Mouse (Mus musculus): ENCODE measurements around the gene Nphp1. TPM values are rescaled to one million over a fixed set of nuclear protein-coding genes. Genes with fewer than 3 reads are reported as not detected.

Nphp1 gene
- total RNA-seq (2021) = 10 to 100 TPM; 19.0 to 23.6 TPM
- long read RNA-seq, experiment 1, transcript Nphp1-201 (20 exons, 2,260 nt) = major isoform, 5 of 18 reads
- long read RNA-seq, experiment 1, partial matches to known transcripts = 7 of 18 reads
- long read RNA-seq, experiment 1, other reads (novel, unspliced or antisense) = 2 of 18 reads
- long read RNA-seq, experiment 2, transcript Nphp1-202 (20 exons, 2,296 nt) = major isoform, 10 of 28 reads
- long read RNA-seq, experiment 2, transcript Nphp1-201 (20 exons, 2,260 nt) = minor isoform, 9 of 28 reads
- long read RNA-seq, experiment 2, partial matches to known transcripts = 2 of 28 reads
- long read RNA-seq, experiment 2, other reads (novel, unspliced or antisense) = 7 of 28 reads

DNA sequence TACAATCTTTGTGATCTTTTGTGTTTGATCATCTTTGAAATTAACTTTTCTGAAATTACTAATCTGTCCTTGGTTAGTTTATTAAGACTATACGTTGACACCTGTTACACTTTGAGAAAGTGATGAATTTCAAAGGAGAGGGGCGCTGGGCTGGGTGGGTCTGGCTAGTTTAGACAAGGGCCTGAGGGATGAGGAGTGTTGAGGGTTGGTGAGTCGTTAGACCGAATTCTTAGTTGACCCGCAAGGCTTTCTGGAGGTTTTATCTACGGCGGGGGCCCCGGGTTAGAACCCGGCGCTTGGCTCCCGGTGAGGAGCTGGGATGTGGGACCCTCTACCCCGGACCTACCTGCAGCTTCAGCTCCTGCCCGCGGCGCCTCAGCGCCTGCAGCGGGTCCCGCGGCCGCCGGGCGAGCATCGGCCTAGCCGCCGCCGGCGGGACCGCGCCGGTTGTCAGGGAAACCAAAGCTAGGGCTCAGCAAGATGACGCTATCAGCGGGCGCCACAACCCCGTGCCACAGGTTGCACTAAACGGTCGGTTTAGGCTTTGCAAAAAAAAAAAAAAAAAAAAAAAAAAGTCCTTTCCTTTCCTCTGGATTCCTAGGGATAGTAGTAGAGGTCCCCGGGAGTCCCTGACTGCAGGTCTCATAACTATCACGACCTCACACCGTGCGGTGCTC lies at the start of gene Nphp1:
Gene Nphp1 (minus strand): TSS at position 458 of the 677 bp plus-strand sequence.
- intact Hi-C loops (cut with DNase I) = no loop called here
- peak; percentile 66 to 78 for DNase-seq

DNA sequence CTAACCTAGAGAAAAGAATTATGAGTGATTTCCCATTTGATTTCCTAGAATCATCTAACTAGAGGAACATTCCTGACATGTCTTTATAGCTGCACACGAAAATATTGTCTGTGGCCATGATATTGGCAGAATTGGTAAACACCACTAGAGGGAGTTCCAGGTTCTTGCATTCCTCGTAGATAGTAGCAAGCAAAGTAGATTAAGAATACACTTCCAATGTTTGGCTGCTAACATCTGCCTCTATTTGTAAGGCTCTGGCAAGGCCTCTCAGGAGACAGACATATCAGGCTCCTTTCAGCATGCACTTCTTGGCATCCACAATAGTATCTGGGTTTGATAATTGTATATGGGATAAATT lies 44.1 kb upstream of the Nphp1 start:
- no peak for DNase-seq
- intact Hi-C loops (cut with DNase I) = no loop called here

DNA sequence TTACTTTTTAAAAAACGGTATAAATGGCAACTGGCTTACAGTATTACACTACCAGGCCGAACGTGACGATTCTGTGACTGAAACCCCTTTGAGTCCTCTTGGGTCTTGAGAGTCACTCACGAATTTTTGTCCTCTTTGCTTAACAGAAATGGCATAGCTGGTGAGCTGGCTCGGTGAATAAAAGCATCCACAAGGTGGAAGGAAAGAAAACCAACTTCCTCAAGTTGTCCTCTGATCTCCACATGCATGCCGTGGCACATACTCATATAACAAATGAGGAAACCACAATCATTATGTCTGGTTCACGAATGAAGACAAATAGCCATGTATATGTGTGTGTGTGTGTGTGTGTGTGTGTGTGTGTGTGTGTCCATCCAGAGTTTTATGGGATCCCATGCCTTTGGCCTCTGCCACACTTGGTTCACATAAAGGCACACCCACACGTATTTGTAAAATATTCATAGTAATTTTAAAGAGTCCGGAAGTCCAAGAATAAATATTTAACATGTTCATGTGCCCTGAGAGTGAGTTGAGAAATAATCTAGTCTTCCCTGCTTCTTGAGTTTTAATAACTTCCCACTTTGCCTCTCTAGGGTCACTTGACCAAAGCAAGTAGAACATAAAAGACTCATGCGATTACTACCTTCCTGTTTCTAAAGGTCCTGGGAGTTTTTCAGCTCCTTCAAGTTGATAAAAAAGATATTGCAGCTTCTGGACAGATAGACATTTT lies 43.6 kb upstream of the Nphp1 start:
- no peak for DNase-seq
- intact Hi-C loops (cut with DNase I) = no loop called here

DNA sequence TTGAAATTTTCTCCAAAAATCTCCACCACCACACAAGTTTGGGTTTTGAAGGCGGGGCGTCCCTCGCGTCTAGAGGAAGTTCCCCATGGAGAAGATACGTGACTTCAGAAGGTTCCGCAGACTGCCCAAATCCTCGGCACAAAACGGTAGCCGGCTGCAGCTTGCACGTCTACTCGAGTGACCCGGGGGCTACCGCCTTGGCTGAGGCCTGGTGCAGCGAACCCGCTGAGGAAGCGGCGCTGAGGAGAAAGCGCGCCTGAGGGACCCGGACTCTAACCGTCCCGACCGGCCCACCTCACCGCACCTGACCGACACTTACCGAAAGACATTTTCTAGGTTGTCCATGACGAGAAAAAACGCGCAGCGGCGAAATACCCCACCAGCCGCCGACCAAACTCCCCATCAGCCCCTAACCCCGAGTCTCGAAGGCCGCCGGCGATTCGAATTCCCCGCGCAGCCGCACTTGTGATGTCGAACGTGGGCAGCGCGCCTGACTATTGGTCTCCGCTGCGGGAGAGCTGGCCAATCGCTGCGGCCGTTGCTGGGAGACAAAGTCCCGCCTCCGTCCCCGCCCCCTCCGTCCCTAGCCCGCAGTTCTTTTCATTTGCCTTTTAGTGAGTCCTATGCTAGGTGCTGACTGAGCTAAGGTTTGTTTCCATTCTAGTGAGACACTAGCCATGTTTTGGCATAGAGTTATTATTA lies 42.9 kb upstream of the Nphp1 start, which contains the start of gene Bub1:
Gene Bub1 (minus strand): TSS at position 465 of the 702 bp plus-strand sequence.
- peak; percentile 84 to 93 for DNase-seq
- intact Hi-C loops (cut with DNase I) = no loop called here

DNA sequence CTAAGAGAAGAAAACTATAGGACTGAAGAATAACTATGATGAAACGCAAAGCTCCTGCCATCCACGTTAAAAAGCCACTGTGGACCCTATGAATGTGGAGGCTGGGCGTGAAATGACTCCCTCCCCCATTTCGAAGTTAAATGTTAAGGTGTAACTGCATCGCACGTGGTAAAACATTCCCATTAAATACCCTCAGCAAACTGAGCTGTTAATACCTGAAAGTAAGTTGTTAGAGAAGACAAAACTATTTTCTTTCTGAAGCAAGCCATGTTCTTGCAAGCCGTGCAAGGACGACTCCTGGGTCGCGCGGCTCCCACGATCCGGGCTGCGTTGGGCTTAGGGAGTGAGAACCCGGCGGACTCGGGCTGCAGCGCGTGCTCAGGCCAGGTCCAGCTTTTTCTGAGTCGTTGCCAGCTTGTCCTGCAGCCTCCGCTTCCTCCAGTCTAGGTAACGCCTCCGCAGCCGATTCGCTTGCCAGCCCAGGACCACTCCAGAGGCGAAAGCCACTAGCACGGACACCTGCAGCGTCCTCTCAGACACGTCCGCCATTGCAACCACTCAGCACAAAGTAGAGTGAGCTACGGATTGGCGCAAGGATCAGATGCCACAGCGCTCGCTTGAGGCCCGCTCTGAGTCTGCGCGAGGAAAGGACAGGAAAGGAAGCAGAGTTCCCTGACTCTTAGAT lies 3.4 kb upstream of the Nphp1 start, which contains the start of gene Mtln:
Gene Mtln (minus strand): TSS at position 570 of the 685 bp plus-strand sequence.
- intact Hi-C loops (cut with DNase I) = no loop called here
- DNase-seq = peak; percentile 76 to 79

DNA sequence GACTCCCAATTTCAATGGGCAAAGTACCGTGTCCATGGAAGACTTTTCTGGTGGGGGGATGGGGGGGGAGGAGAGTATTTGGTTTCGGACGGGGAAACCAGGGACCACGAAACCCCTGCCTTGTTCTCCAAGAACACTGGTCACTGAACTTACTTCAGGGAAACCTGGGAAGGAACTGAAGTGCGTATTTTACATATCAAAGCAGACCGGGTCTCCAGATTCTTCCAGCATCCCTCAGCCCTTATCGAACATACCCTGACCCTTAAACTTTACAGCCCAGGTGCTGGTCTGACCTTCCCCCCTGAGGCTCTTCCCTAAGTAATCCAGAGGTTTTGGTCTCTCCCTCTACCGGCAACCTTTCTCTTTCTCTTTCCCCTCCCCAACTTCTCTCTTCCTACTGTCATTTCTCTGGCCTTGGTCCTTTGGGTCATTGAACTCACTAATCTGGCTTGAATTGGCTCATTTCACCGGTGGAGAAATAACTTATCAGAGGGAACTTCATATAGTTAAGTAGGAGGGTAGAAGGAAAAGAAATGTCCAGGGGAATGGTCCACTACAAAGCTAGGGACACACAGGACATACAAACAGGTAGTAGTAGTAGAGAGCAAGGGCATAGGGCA lies 1.1 kb upstream of the Nphp1 start:
- intact Hi-C loops (cut with DNase I) = no loop called here
- DNase-seq = no peak

DNA sequence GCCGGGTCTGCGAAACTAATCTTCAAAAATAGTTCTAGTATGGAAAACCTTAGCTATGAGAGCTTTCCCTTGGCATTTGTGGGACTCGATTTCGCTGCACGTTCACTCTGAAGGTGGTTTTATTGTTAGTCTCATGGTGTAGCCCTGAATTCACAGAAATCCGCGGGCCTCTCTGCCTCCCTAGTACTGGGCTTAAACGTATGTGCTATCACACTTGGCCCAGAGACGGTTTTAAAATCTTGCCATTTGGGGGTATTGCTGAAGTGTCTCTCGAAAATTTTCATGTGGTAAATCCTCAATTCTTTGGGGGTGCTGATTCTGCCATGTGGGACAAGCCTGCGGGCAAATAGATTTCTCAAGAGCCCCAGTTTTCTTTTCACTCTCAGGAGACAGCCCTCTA lies 441 bp upstream of the Nphp1 start:
- DNase-seq = no peak
- intact Hi-C loops (cut with DNase I) = no loop called here

DNA sequence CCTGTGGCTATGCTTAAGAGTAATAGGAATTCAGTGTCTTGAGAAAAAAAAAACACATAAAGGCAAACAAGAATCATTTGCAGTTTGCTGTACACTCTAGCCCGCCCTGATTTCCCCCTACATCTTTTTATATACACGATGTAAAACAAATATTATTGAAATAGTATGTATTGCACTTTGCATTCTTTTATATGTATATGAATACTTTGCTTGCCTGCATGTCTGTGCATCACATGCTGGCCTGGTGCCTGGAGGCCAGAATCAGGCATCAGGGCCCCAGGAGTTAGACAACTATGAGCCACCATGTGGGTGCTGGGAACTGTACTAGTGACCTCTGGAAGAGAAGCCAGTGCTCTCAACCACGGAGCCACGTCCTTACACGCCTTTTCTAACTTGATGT lies 1.5 kb downstream of the Nphp1 start:
- intact Hi-C loops (cut with DNase I) = no loop called here
- no peak for DNase-seq

DNA sequence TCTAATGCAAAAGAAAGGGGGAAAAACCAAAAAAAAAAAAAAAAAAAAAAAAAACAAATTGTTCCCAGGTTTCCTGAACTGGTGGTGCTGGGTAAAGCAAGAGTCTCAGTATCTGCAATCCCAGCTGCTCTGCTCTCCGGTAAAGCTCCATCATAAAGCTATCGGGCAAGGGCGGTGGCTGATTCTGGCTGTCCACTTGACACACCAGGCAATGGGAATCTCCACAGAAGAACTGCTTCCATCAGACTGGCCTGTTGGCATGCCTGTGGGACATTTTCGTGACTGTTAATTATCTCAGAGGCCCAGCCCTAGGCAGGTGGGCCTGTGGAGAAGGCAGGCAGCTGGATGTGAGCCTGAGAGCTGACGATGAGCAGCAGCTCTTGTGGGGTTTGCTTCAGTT lies 10.2 kb downstream of the Nphp1 start:
- intact Hi-C loops (cut with DNase I) = no loop called here

DNA sequence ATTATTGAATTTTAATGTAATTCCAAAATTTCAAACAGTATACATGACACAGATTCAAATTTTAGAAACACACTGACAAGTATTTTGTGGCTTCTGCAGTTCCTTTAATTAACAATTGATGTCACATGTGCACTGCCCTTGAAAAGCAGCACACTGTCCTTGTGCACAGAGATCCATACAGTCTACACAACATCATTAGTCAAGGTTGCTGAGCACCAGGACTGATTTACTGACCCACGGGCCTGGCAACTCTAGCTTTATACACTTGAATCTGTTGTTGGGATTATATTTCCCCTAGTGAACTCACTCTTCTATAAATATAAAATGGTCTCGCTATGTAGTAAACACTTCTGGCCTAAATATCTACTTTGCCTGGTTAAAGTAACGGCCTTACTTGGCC lies 13.7 kb downstream of the Nphp1 start:
- intact Hi-C loops (cut with DNase I) = no loop called here
- DNase-seq = no peak

More for the DNA sequence above, 10.2 kb downstream of the Nphp1 start:
- DNase-seq = no peak

DNA sequence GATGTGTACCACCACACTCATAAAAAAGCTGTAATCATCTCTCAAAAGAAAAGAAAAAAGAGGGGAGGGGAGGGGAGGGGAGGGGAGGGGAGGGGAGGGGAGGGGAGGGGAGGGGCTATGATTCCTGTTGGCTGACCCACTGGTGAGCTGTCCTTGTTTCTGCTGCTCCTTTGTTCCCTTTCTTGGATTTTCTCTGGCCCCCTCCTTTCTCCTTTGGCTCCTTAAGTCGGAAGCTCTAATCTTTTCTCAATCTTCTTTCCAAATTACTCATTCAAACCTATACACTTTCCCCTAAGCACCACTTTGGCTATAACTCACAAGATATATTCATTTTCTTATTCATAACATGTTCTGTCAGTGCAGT lies 14.1 kb downstream of the Nphp1 start:
- DNase-seq = no peak
- intact Hi-C loops (cut with DNase I) = no loop called here

DNA sequence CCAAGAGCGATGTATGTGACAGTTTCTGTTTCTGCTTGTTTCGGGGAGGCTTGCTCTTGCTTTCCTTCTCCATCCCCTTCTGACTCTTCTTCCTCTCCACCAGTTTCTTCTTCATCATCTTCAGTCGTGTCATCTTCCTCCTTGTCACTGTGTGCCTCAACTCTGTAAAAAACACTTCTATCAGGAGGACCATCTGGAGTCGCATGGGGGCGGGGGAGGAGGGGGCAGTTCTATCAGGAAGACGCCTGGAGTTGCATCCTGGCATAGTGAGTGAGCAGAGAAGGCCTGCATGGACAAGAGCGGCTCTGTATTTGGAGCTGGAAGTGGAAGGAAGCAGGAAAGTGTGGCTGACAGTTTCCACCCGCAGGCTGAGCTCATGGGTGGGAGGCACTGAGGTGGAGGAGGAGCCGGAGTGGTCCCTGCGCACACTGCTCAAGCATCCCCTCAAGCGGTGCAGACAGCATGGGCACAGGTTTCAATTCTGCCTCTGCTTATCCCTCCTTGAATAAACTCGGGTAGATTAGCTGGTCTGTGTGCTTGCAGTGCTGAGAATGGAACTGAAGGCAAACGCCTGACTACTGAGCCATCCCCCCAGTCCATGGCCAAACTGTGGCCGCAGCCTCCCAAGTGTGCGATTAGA lies 14.6 kb downstream of the Nphp1 start:
- intact Hi-C loops (cut with DNase I) = no loop called here
- DNase-seq = no peak

DNA sequence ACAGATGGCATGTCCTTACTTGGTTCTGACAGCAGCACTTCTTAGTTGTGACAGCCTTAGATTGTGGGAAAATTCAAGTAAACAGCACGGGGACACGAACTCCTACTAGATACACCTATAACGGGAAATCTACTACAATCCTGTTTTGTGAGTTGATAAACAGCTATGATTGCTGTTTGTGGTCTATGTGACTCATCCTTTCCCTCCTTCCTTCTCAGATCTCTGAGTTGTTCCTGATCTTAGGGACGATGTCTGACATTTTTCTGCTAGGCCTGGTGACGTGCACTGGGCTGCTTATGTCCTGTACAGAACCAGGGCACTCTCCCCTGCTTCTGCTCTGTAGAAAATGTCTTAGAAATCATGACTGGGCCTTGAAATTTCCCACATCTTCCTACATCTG lies 27.1 kb downstream of the Nphp1 start:
- intact Hi-C loops (cut with DNase I) = no loop called here
- DNase-seq = no peak

DNA sequence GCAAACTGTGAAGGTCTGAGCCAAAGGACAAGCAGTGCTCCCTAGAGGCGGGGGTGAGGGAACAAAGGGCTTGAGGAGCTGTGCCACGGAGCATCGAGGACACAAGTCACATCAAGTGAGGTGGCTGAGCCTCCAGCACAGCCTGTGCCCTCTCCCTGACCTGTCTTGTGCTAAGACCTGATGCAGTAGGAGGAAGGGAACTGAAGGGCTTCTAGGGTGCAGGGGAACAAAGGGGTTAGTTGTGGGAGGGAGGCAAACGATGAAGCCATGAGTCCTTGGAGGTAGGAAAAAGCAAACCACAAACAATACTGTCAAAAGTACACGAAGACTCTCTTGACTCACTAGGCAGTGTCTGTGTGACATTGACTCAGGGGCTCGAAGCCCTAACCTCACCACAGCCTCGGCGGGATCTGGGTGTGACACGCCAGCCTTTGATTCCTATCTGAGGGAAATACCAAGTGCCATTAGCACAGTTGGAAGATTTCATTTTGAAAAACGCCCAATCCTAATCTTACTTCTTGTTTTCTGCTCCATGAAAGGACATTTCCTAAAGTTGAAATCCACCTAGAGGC lies 28.2 kb downstream of the Nphp1 start:
- intact Hi-C loops (cut with DNase I) = no loop called here
- DNase-seq = no peak

DNA sequence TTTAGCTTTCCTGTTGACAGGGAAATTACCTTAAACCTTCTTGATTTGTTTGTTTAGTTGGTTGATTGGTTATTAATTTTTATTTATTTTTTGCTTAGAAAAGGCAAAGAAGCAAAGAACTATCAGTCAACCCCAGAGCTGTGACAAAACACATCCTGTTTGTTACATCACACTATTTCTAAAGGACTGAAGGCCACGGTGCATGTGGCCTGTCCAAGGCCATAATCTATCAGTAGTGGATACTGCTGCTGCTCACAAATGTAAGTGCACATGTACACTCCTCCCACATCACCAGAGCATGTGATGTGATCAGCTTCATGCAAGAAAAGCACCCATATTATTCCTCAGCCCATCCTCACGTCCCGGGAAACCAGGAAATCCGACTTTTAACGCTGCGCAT lies 28.7 kb downstream of the Nphp1 start:
- intact Hi-C loops (cut with DNase I) = no loop called here
- DNase-seq = no peak

DNA sequence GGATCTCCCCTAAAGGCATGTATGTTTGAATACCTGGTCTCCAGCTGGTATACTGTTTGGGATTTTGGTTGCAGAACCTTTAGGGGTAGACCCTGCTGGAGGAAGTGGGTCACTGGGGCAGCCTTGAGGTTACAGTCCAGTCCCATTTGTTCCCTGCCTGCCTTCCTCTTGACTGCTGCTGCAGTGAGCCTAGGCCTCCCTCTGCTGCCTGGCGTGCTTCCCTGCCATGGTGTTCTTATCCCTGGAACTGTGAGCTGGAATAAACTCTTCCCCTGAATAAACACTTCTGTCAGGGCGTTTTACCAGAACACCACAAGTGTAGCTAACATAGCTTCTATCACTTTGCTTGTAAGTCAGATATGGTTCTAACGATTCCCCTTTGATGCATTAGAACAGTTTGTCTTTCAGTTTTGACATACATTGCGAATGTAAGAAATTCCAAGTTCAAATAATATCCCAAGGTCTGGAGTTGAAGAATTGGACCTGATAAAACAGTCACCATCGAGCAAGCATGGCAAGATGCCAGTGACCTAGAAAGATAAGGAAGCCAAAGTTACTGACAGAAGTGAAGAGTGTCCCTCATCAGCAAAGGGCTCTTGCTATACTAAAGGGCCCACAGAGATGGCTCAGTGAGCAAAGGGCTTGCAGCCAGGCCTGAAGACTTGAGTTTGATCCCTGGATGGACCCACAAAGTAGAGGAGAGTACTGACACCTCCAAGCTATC lies 29.4 kb downstream of the Nphp1 start:
- DNase-seq = no peak
- intact Hi-C loops (cut with DNase I) = no loop called here

DNA sequence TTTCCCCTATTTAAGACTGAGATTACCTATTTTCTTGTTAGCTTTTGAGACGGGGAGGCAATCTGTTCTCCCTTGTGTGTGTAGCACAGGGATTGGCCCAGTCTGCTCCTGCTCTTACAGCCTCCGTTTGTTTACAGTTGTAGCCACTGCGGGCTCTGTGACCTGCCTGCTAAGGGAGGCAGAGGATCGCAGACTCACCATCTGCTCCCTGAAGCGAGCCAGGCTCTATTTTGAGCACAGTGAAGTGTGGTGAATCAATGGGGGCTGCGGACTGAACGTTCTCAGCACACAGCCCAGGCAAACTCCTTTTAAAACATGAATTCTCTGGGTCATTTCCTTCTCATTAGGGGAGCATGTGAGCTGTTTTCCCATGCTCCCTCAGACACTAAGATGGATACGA lies 31.5 kb downstream of the Nphp1 start:
- DNase-seq = peak in 1 of 2 experiments; percentile 23
- intact Hi-C loops (cut with DNase I) = no loop called here

DNA sequence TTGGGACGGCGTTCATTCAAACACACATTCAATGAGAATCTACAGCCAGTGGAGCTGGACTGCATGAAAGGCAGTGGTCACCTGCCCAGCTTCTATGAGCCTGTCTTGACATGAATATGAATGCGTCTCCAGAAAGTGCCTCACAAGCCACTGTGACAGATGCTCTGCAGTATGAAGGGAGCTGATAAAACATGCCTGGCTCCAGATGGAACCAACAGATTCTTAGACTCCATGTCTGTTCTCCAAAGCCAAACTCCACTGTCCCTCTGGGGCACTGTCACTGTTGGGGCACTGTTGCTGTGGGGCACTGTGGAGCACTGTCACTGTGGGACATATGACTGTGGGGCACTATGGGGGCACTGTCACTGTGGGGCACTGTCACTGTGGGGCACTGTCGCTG lies 34.6 kb downstream of the Nphp1 start:
- DNase-seq = no peak
- intact Hi-C loops (cut with DNase I) = no loop called here

Data from gastrocnemius, postnatal 36 days (tissue).